Mouse (Mus musculus) adrenal gland, postnatal 25 days (tissue): ENCODE data around the gene Slc39a5. TPM values are rescaled to one million over a fixed set of nuclear protein-coding genes. Genes with fewer than 3 reads are reported as not detected.

Source experiments
- DNase-seq: peaks from one replicate; pipeline ENCODE4 v3.0.0; 2021; ENCODE audit warnings: mixed read lengths
- long read RNA-seq: library from polyadenylated mRNA; stranded (forward); transcript quantifications from one replicate; pipeline ENCODE4 v2.0.0, GENCODE M21; 2021
- total RNA-seq: library from RNA; stranded (reverse); gene quantifications from 2 replicates; pipeline ENCODE4 v1.2.3, GENCODE M21; 2021

Slc39a5 gene
- not detected in 2 replicates for total RNA-seq
- long read RNA-seq, result 0 reads

DNA sequence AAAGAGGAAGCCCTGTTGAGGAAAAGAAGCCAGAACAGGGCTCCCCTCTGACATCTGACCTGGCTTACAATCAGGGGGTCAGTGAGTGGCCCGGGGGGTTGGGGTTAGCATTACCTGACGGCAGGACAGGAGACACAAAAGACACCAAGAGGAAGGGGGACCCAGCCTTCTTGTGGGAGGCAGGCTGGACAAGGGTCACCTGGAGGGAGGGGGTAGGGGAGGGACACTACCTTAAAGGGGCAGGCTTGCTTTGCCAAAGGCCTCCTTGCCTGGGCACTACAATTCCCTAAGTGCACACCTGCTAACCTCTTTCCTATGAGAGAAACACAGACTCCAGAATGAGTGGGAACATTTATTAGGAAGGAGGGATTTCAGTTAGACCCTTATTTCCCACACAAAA, at the start of gene Slc39a5:
Gene Slc39a5, minus strand, starts transcription at position 174 of the 400 bp plus-strand sequence.
- DNase-seq, result no peak

DNA sequence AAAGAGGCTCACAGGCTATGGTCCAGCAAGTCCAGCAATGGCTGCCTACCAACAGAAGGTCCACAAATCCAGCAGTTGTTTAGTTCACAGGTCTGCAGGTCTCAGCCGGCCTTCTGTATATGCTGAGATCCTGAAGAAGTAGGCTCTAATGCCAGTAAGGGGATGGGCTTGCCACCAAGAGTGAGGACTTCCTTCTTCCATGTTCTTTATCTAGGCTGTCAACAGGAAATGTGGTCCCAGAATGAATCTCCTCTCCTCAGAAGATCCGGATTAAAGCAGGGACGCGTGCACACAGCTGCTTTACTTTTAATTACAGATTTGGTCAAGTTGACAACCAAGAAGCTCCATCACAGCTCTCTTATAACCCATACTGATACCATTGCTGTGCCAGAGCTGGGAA, 44.4 kb upstream of the Slc39a5 start:
- no peak for DNase-seq

- no peak for DNase-seq
These were observed 43.3 kb upstream of the Slc39a5 start for GRCm38 (mm10) chr10:128444354-128444753.

DNA sequence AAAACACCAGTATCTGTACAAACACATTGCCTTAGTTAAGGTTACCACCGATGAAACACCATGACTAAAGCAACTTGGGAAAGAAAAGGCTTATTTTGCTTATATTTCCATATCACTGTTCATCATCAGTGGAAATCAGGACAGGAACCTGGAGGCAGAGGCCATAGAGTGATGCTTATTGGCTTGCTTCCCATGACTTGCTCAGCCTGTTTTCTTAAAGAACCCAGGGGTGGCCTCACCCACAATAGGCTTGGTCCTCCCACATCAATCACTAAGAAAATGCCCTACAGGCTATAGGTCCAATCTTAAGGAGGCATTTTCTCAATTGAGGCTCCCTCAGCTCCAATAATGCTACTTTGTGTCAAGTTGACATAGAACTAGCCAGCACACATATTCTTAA, 41.7 kb upstream of the Slc39a5 start:
- no peak for DNase-seq

- no peak for DNase-seq
These were observed 40.5 kb upstream of the Slc39a5 start for GRCm38 (mm10) chr10:128441324-128442119.

DNA sequence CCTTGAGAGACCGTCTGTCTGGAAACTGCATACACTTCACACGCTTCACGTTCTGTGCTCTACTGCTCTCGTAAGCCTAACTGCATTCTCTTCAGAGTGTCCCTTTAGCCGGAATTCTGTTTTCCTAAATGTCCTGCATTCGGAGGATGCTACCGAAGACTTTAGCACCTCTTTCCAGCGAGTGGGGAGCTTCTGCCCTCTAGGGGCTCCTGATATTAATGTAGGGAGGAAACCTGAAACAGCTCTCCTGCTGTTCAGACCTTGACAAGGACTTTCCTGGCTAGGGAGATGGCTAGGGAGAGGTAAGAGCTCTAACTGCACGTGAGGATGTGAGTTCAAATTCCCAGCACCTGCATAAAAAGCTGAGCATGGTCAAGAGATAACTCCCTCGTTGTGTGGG, 39.4 kb upstream of the Slc39a5 start:
- DNase-seq, result no peak

GRCm38 (mm10) chr10:128438675-128439279, 37.7 kb upstream of the Slc39a5 start:
- DNase-seq, result no peak

DNA sequence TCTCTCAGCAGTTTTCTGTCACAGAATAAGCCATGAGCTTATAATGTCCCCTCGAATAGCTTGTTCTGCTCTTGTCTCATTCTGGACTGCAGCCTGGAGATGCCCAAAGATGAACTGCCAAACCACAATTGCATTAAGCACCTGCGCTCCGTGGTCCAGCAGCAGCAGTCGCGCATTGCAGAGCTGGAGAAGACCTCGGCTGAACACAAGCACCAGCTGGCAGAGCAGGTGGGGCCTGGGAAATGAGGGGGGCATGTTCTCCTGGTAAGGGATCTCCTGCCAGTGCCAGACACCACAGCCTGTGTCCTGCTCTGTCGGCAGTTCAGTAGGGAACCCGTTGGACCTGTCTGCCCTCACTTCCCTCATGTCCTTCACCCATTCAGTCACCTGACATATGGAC, 35.3 kb upstream of the Slc39a5 start:
- no peak for DNase-seq

- no peak for DNase-seq
These were observed 34.8 kb upstream of the Slc39a5 start for GRCm38 (mm10) chr10:128435873-128436272.

DNA sequence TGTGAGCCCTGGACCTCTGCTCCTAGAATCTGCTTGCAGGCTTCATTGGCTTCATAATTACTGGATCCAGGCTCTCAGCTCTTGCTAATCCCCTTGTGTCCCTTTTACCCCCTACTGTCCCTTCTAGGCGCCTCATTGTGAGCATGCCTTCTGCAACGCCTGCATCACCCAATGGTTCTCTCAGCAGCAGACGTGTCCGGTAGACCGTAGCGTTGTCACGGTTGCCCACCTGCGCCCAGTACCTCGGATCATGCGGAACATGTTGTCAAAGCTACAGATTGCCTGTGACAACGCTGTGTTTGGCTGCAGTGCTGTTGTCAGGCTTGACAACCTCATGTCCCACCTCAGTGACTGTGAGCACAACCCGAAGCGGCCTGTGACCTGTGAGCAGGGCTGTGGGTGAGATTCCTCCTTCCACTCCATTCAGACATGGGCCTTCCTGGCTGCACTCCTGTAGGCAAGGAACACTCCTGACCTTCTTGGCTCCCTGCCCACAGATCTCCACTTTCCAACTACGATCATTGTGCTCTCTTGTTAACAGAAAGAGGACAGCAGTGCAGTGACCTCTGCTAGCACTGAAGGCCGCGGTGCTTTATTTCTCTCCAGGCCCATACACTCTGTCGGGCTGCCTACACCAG, 34.3 kb upstream of the Slc39a5 start:
- peak; percentile 72 for DNase-seq

DNA sequence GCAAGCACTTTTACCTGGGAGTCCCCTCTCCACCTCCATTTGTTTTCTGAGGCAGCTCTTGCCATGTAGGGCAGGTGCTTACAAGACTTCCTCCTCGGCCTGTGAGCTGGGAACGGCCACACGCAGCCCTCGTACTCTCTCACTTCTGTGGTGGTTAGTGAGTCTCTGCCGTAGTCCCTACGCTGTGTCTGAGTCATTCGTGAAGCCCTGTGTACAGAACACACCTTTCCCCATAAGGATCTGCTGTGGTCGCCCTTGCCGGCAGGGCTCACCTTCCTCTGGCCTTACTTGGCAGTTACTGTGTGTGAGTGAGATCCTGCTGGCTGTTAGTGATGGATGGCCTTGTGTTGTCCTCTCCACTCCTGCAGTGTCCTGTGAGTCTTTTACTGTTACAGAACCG, 33.7 kb upstream of the Slc39a5 start:
- no peak for DNase-seq

DNA sequence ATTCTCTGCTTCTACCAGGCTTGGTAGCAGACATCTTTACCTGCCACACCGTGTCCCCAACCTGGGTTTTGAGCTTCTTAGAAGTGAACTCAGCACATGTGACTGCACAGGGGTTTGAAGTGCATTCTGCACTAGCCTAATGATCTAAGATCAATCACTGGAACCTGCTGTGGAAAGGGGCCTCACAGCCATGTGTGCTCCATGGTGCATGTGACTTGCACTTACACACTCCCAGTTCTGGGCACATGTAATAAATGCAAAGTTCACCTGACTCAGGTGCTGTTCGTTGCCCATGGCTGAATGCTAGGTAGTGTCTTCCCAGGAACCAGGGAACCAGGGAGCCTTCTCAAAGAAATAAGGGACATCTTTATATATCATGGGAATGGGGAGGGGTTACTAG, 32.4 kb upstream of the Slc39a5 start:
- DNase-seq, result no peak

DNA sequence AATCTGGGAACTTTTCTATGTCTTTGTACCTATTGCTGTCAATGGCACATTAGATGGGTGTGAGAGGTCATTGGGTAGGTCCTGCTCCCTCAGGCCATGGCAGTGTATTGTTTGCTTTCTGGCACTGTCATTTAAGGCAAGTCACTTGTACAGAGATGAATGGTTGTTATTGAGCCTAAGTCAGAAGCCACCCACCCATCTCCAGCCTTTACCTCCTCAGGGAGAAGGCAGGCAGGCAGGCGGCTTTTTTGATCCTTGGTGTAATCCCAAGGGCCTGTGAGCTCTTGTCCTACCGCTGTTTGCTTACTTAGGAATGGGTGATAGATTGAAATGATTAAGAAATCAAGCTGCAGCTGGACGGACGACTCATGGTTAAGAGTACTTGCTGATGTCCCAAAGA, 28.4 kb upstream of the Slc39a5 start:
- DNase-seq, result no peak

DNA sequence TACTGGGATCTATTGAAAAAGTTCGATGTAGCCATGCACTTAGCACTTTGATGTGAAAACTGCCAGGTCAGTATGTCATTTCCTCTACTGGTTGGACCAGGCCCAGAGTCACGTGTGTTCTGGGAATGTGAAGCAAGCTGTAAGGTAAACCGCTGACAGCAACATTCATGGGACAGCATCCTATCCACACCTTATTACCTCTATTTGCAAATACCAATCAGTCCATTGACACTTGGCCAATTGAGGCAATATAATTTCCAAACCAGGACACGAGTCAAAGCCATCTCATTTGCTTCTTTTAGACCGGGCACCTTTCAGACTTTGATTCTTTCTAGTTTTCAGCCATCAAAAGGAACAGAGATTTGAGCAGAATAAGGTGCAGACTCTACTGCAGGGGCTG, 28.0 kb upstream of the Slc39a5 start:
- DNase-seq, result no peak

- no peak for DNase-seq
These were observed 24.2 kb upstream of the Slc39a5 start for GRCm38 (mm10) chr10:128425260-128425659.

DNA sequence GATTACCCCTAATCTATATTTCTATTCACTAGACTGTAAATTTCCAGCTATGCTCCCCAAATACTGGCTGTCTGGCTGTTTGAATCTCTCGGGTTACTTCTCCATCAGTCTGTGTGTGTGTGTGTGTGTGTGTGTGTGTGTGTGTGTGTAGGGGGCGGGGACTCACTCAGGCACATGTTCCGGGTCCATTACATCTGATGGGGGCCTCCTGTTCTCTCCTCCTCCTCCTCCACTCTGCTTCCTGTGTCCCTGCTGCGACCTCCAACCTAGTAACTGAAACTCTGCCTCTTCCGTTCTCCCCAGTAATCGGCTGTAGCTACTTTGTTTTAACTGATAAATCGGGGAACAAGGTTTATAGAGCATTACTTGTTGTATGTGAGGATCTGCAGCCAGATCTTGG, 23.6 kb upstream of the Slc39a5 start:
- DNase-seq, result no peak

DNA sequence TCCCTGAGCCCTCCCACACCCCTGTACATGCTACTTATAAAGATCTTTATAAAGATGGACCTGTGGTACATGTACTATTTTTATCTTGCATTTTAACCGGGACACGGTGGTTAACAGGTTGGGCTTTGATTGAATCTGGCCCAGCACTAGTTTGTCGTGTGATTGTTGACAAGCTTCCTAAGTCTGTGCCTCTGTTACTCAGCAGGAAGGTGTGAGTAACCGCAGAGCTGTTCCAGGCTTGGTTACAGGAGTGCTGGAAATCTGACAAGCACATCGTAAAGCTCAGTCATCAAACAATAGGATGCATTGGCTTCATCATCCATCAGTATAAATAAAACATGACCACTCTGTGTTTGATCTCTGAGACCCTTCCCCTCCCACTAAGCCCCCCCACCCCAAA, 21.4 kb upstream of the Slc39a5 start:
- no peak for DNase-seq

DNA sequence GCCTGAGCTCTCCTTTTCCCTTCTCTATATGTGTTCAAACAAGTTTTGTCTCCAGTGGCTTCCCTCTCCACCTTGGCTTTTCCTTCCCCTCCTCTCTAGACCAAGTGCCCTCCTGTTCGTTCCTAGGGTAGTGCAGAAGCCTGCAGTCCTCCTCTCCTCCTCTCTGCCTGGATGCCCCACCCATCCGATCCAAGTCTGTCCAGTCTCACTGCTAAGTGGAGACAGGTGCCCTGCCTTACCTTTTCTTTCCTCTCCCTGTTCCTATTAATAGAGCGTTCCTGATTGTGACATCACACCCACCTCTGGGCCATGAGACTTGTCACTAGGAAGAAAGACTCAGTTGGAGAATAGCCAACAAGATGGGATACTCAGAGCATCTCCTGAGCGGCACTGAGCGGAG, 13.8 kb upstream of the Slc39a5 start:
- no peak for DNase-seq

DNA sequence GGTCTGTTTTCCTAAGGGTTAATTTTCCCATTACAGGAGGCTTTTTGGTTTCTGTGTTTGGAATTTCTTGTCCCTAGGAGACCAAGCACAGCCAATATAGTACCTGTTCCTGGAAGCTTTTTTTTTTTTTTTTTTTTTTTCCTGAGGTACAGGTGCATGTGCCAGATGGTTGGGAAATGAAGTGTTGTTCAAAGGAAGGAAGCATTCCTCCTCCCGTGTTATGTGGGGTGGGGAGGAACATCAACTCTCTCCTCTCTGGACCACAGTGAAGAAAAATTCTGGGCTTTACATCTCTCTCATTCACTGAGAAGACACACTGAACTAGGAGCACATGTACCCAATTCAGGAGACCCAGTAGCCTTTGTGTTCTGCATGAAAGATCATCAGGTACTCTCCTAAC, 12.0 kb upstream of the Slc39a5 start:
- DNase-seq, result no peak

- DNase-seq, result no peak
These were observed 11.5 kb upstream of the Slc39a5 start for GRCm38 (mm10) chr10:128412558-128412957.

DNA sequence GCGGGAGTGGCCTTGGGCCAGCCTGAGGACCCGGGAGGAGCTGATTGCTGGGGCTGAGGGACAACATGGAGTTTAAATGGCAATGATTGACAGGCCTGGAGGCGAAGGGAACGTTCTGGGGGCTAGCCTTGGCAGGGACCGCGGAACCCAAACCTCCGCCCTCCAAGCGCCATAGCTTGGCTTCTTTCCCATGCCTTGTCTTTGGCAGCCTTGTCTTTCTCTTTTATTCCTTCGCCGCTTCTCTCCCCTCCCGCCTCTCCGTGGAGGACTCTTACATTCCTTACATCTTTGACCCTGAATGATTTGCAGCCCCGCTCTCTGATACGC, 11.0 kb upstream of the Slc39a5 start:
- DNase-seq, result peak; percentile 49

GRCm38 (mm10) chr10:128411211-128412054, 10.4 kb upstream of the Slc39a5 start, which contains the start of the genes Nabp2 and Rnf41:
Nabp2 (minus strand) TSS chr10:128411492.
Rnf41 (plus strand) TSS chr10:128411657.
- DNase-seq, result peak; percentile 96

GRCm38 (mm10) chr10:128410560-128410845, 9.5 kb upstream of the Slc39a5 start:
- DNase-seq, result no peak
